Mouse (Mus musculus): ENCODE results near the gene Trmt2b. TPM values are rescaled to one million over a fixed set of nuclear protein-coding genes. Genes with fewer than 3 reads are reported as not detected.

Trmt2b gene
- 5.2 TPM for polyA plus RNA-seq (2015; fragmentation: Illumina TruSeq; extraction: RNeasy Lipid Tissue Mini Kit (QIAGEN cat#74804); ENCODE audit: insufficient read depth, low read depth, low replicate concordance)

GRCm38 (mm10) chrX:134276275-134277160 is at the start of gene Trmt2b:
TSS of gene Trmt2b (minus strand) at chrX:134276984.

GRCm38 (mm10) chrX:134307534-134308274 is 30.9 kb upstream of the Trmt2b start, which contains the start of gene Cenpi:
TSS of gene Cenpi (plus strand) at chrX:134308084.

GRCm38 (mm10) chrX:134221856-134222255 is 54.9 kb downstream of the Trmt2b start, which contains the start of gene Nox1:
TSS of gene Nox1 (minus strand) at chrX:134221956.

GRCm38 (mm10) chrX:134187201-134187600 is 89.6 kb downstream of the Trmt2b start, which contains the start of gene Arl13a:
TSS of gene Arl13a (plus strand) at chrX:134187501.

Other genes starting within 250 kb of the Trmt2b start
- gene Cstf2, start 217.8 kb downstream of the Trmt2b start, polyA plus RNA-seq (2015; fragmentation: Illumina TruSeq; extraction: RNeasy Lipid Tissue Mini Kit (QIAGEN cat#74804); ENCODE audit: insufficient read depth, low read depth, low replicate concordance), result 2.7 TPM
- 0.28 TPM for gene Xkrx, start 114.9 kb downstream of the Trmt2b start, polyA plus RNA-seq (2015; fragmentation: Illumina TruSeq; extraction: RNeasy Lipid Tissue Mini Kit (QIAGEN cat#74804); ENCODE audit: insufficient read depth, low read depth, low replicate concordance)
- not detected for gene Arl13a, start 89.5 kb downstream of the Trmt2b start, polyA plus RNA-seq (2015; fragmentation: Illumina TruSeq; extraction: RNeasy Lipid Tissue Mini Kit (QIAGEN cat#74804); ENCODE audit: insufficient read depth, low read depth, low replicate concordance)
- gene Nox1, start 55.0 kb downstream of the Trmt2b start, polyA plus RNA-seq (2015; fragmentation: Illumina TruSeq; extraction: RNeasy Lipid Tissue Mini Kit (QIAGEN cat#74804); ENCODE audit: insufficient read depth, low read depth, low replicate concordance), result not detected
- gene Tmem35a, start 18.2 kb upstream of the Trmt2b start, polyA plus RNA-seq (2015; fragmentation: Illumina TruSeq; extraction: RNeasy Lipid Tissue Mini Kit (QIAGEN cat#74804); ENCODE audit: insufficient read depth, low read depth, low replicate concordance), result 0.85 TPM
- not detected for gene Cenpi, start 31.1 kb upstream of the Trmt2b start, polyA plus RNA-seq (2015; fragmentation: Illumina TruSeq; extraction: RNeasy Lipid Tissue Mini Kit (QIAGEN cat#74804); ENCODE audit: insufficient read depth, low read depth, low replicate concordance)
- gene Drp2, start 127.6 kb upstream of the Trmt2b start, polyA plus RNA-seq (2015; fragmentation: Illumina TruSeq; extraction: RNeasy Lipid Tissue Mini Kit (QIAGEN cat#74804); ENCODE audit: insufficient read depth, low read depth, low replicate concordance), result 0.18 TPM
- gene Taf7l, start 199.5 kb upstream of the Trmt2b start, polyA plus RNA-seq (2015; fragmentation: Illumina TruSeq; extraction: RNeasy Lipid Tissue Mini Kit (QIAGEN cat#74804); ENCODE audit: insufficient read depth, low read depth, low replicate concordance), result not detected